Mouse (Mus musculus): ENCODE data around the gene Abhd4. TPM values are rescaled to one million over a fixed set of nuclear protein-coding genes. Genes with fewer than 3 reads are reported as not detected.
"Not testable (repeated sequence)": the region's sequence is repeated elsewhere in the genome, so short reads cannot be mapped to it uniquely, and the experiment has no call there.

Gene Abhd4
- total RNA-seq, 1 experiment from 2014 or later = 676 TPM

GRCm38 (mm10) chr14:54223315-54224063, 30.5 kb upstream of the Abhd4 start:
- DNase-seq = no peak

- no peak for DNase-seq
These were observed 29.9 kb upstream of the Abhd4 start for GRCm38 (mm10) chr14:54224064-54224417.

- DNase-seq = no peak
These were observed 29.2 kb upstream of the Abhd4 start for GRCm38 (mm10) chr14:54224484-54225467.

- DNase-seq = no peak
These were observed 28.3 kb upstream of the Abhd4 start for GRCm38 (mm10) chr14:54225725-54226124.

GRCm38 (mm10) chr14:54226911-54227811, 26.8 kb upstream of the Abhd4 start:
- no peak for DNase-seq

- peak; percentile 73 for DNase-seq
These were observed 26.0 kb upstream of the Abhd4 start for GRCm38 (mm10) chr14:54227911-54228451.

GRCm38 (mm10) chr14:54228501-54228900, 25.5 kb upstream of the Abhd4 start:
- no peak for DNase-seq

- no peak for DNase-seq
These were observed 24.9 kb upstream of the Abhd4 start for GRCm38 (mm10) chr14:54228933-54229713.

- DNase-seq = not testable (repeated sequence)
These were observed 24.1 kb upstream of the Abhd4 start for GRCm38 (mm10) chr14:54229849-54230248.

GRCm38 (mm10) chr14:54230638-54231150, 23.3 kb upstream of the Abhd4 start:
- no peak for DNase-seq

GRCm38 (mm10) chr14:54231176-54231956, 22.6 kb upstream of the Abhd4 start:
- DNase-seq = no peak

GRCm38 (mm10) chr14:54232143-54232542, 21.8 kb upstream of the Abhd4 start:
- DNase-seq = no peak

GRCm38 (mm10) chr14:54232811-54233558, 21.0 kb upstream of the Abhd4 start:
- DNase-seq = no peak

- no peak for DNase-seq
These were observed 20.3 kb upstream of the Abhd4 start for GRCm38 (mm10) chr14:54233559-54234143.

GRCm38 (mm10) chr14:54234231-54235040, 19.6 kb upstream of the Abhd4 start:
- DNase-seq = no peak

GRCm38 (mm10) chr14:54235825-54236540, 18.0 kb upstream of the Abhd4 start:
- peak; percentile 51 for DNase-seq

- DNase-seq = peak; percentile 43
These were observed 17.1 kb upstream of the Abhd4 start for GRCm38 (mm10) chr14:54236881-54237280.

Measured in adrenal gland, postnatal 25 days (tissue).